Mouse (Mus musculus): ENCODE results near the gene Osbpl7. TPM values are rescaled to one million over a fixed set of nuclear protein-coding genes. Genes with fewer than 3 reads are reported as not detected.
A peak's percentile ranks its signal among the peaks of the same experiment; 100 is the strongest.

The Osbpl7 gene
- 9.7 and 13.2 TPM in 2 replicates for polyA plus RNA-seq (2012; ENCODE audit: insufficient read depth, low replicate concordance)

GRCm38 (mm10) chr11:97050216-97050943 lies at the start of gene Osbpl7:
Gene Osbpl7 (plus strand): TSS chr11:97050628.
- Histone ChIP-seq H3K9me3 (no peaks in the 10 kb centered on the region), H3K27me3 (replicated peaks) (no peaks in the 10 kb centered on the region), H3K4me1 (peaks cover 32% of the 10 kb centered on the region), H3K4me3 (replicated peaks) (peak within 1 kb of the TSS; percentile 94), H3K36me3 (replicated peaks; ENCODE audit: low read length) (peaks cover 67% of the 10 kb centered on the region)
- no peak for TF ChIP-seq GATA1 (IDR thresholded peaks at IDR 0.05; ENCODE audit: borderline replicate concordance, low read length)
- no peak for TF ChIP-seq FLI1 (IDR thresholded peaks at IDR 0.05; ENCODE audit: low read length)

GRCm38 (mm10) chr11:97003170-97003569 lies 47.3 kb upstream of the Osbpl7 start:
- no peaks in the 10 kb centered on the region for H3K36me3 ChIP-seq (replicated peaks; ENCODE audit: low read length)
- H3K9me3 ChIP-seq: no peaks in the 10 kb centered on the region
- H3K4me1 ChIP-seq: peaks cover 45% of the 10 kb centered on the region
- peaks cover 73% of the 10 kb centered on the region for H3K27me3 ChIP-seq (replicated peaks)
- TF ChIP-seq FLI1 (IDR thresholded peaks at IDR 0.05; ENCODE audit: low read length) (no peak), GATA1 (IDR thresholded peaks at IDR 0.05; ENCODE audit: borderline replicate concordance, low read length) (no peak)
- H3K4me3 ChIP-seq (replicated peaks): no peak overlapping the region

GRCm38 (mm10) chr11:97007093-97007794 lies 43.2 kb upstream of the Osbpl7 start:
- H3K9me3 ChIP-seq: no peaks in the 10 kb centered on the region
- peaks cover 42% of the 10 kb centered on the region for H3K4me1 ChIP-seq
- H3K36me3 ChIP-seq (replicated peaks; ENCODE audit: low read length): no peaks in the 10 kb centered on the region
- no peak for TF ChIP-seq GATA1 (IDR thresholded peaks at IDR 0.05; ENCODE audit: borderline replicate concordance, low read length)
- TF ChIP-seq FLI1 (IDR thresholded peaks at IDR 0.05; ENCODE audit: low read length): no peak
- peaks cover 85% of the 10 kb centered on the region for H3K27me3 ChIP-seq (replicated peaks)
- no peak overlapping the region for H3K4me3 ChIP-seq (replicated peaks)

- no peaks in the 10 kb centered on the region for H3K36me3 ChIP-seq (replicated peaks; ENCODE audit: low read length)
- H3K9me3 ChIP-seq: no peaks in the 10 kb centered on the region
- H3K4me3 ChIP-seq (replicated peaks): no peak overlapping the region
- peaks cover 46% of the 10 kb centered on the region for H3K4me1 ChIP-seq
- H3K27me3 ChIP-seq (replicated peaks): peaks cover 84% of the 10 kb centered on the region
- no peak for TF ChIP-seq FLI1 (IDR thresholded peaks at IDR 0.05; ENCODE audit: low read length)
- no peak for TF ChIP-seq GATA1 (IDR thresholded peaks at IDR 0.05; ENCODE audit: borderline replicate concordance, low read length)
Measured at GRCm38 (mm10) chr11:97009198-97009790, 41.1 kb upstream of the Osbpl7 start.

- Histone ChIP-seq H3K27me3 (replicated peaks) (peaks cover 92% of the 10 kb centered on the region), H3K36me3 (replicated peaks; ENCODE audit: low read length) (no peaks in the 10 kb centered on the region), H3K9me3 (no peaks in the 10 kb centered on the region), H3K4me1 (peaks cover 41% of the 10 kb centered on the region), H3K4me3 (replicated peaks) (no peak within 1 kb of the TSS)
- TF ChIP-seq FLI1 (IDR thresholded peaks at IDR 0.05; ENCODE audit: low read length): no peak
- no peak for TF ChIP-seq GATA1 (IDR thresholded peaks at IDR 0.05; ENCODE audit: borderline replicate concordance, low read length)
Measured at GRCm38 (mm10) chr11:97013121-97013670, 37.2 kb upstream of the Osbpl7 start, which contains the start of gene Sp6. Gene Sp6 (plus strand): TSS chr11:97013394.

- Histone ChIP-seq H3K4me3 (replicated peaks) (peak overlapping the region; percentile 85), H3K27me3 (replicated peaks) (peaks cover 90% of the 10 kb centered on the region)
Measured at GRCm38 (mm10) chr11:97017696-97018582, 32.5 kb upstream of the Osbpl7 start.

GRCm38 (mm10) chr11:97018583-97019344 lies 31.7 kb upstream of the Osbpl7 start:
- Histone ChIP-seq H3K27me3 (replicated peaks) (peaks cover 91% of the 10 kb centered on the region), H3K36me3 (replicated peaks; ENCODE audit: low read length) (no peaks in the 10 kb centered on the region), H3K9me3 (no peaks in the 10 kb centered on the region), H3K4me3 (replicated peaks) (peak overlapping the region; percentile 85), H3K4me1 (peaks cover 50% of the 10 kb centered on the region)
- TF ChIP-seq FLI1 (IDR thresholded peaks at IDR 0.05; ENCODE audit: low read length) (no peak), GATA1 (IDR thresholded peaks at IDR 0.05; ENCODE audit: borderline replicate concordance, low read length) (no peak)

More at GRCm38 (mm10) chr11:97017696-97018582, 32.5 kb upstream of the Osbpl7 start:
- no peak for TF ChIP-seq FLI1 (IDR thresholded peaks at IDR 0.05; ENCODE audit: low read length)
- TF ChIP-seq GATA1 (IDR thresholded peaks at IDR 0.05; ENCODE audit: borderline replicate concordance, low read length): no peak
- peaks cover 56% of the 10 kb centered on the region for H3K4me1 ChIP-seq
- H3K9me3 ChIP-seq: no peaks in the 10 kb centered on the region
- H3K36me3 ChIP-seq (replicated peaks; ENCODE audit: low read length): no peaks in the 10 kb centered on the region

- H3K27me3 ChIP-seq (replicated peaks): peaks cover 91% of the 10 kb centered on the region
- peaks cover 50% of the 10 kb centered on the region for H3K4me1 ChIP-seq
- no peaks in the 10 kb centered on the region for H3K9me3 ChIP-seq
- H3K4me3 ChIP-seq (replicated peaks): peak overlapping the region; percentile 85
- no peaks in the 10 kb centered on the region for H3K36me3 ChIP-seq (replicated peaks; ENCODE audit: low read length)
- TF ChIP-seq GATA1 (IDR thresholded peaks at IDR 0.05; ENCODE audit: borderline replicate concordance, low read length): no peak
- TF ChIP-seq FLI1 (IDR thresholded peaks at IDR 0.05; ENCODE audit: low read length): no peak
Measured at GRCm38 (mm10) chr11:97019345-97019708, 31.1 kb upstream of the Osbpl7 start.
